Mouse (Mus musculus) forebrain, embryonic 11.5 days (tissue): ENCODE results near the gene Sdha. TPM values are rescaled to one million over a fixed set of nuclear protein-coding genes. Genes with fewer than 3 reads are reported as not detected.
A peak's percentile ranks its signal among the peaks of the same experiment; 100 is the strongest.

Experiments used
- ATAC-seq: fragments of 200-750 bp; cut with Nextera tagmentation; replicated peaks from 2 replicates; pipeline ENCODE4 v1.8.0; 2017; ENCODE audit warnings: moderate TSS enrichment; ENCODE audit not compliant: low FRiP score
- DNase-seq: peaks from one replicate; pipeline ENCODE4 v3.0.0-alpha.2; 2017; ENCODE audit warnings: low spot score
- H3K27ac ChIP-seq: fragments of 300-500 bp; sonication (generic); 2 replicates; pipeline ENCODE4 v1.5.1; 2014; ENCODE audit warnings: low read depth, low read length
- H3K27me3 ChIP-seq: fragments of 300-500 bp; sonication (generic); 2 replicates; pipeline ENCODE4 v1.6.1; 2014; ENCODE audit warnings: mild to moderate bottlenecking, low read length, mixed read lengths; ENCODE audit not compliant: control insufficient read depth, insufficient read depth
- H3K36me3 ChIP-seq: fragments of 300-500 bp; sonication (generic); 2 replicates; pipeline ENCODE4 v1.6.1; 2014; ENCODE audit warnings: mild to moderate bottlenecking, low read length, moderate library complexity, mixed read lengths; ENCODE audit not compliant: control insufficient read depth, insufficient read depth
- H3K4me1 ChIP-seq: fragments of 300-500 bp; sonication (generic); replicated peaks from 2 replicates; pipeline ENCODE4 v1.6.1; 2014; ENCODE audit warnings: low read length, mixed read lengths; ENCODE audit not compliant: control insufficient read depth, insufficient read depth
- H3K4me2 ChIP-seq: fragments of 300-500 bp; sonication (generic); 2 replicates; pipeline ENCODE4 v1.6.1; 2014; ENCODE audit warnings: low read depth, mild to moderate bottlenecking, low read length, moderate library complexity, mixed read lengths; ENCODE audit not compliant: severe bottlenecking
- H3K4me3 ChIP-seq: fragments of 300-500 bp; sonication (generic); 2 replicates; pipeline ENCODE4 v1.5.1; 2014; ENCODE audit warnings: low read depth, low read length
- H3K9ac ChIP-seq: fragments of 300-500 bp; sonication (generic); 2 replicates; pipeline ENCODE4 v1.6.1; 2014; ENCODE audit warnings: low read length
- H3K9me3 ChIP-seq: fragments of 300-500 bp; sonication (generic); 2 replicates; pipeline ENCODE4 v1.6.1; 2016; ENCODE audit warnings: low read length, mixed read lengths; ENCODE audit not compliant: control insufficient read depth
- WGBS: fragments of 180-500 bp; shearing (Covaris S2); extraction: QIAGEN DNeasy Blood & Tissue Kit; methylation state at CpG from one replicate; pipeline ENCODE4 v1.1.7; 2014; 5-methylcytosine and 5-hydroxymethylcytosine counted together
- polyA plus RNA-seq: library from polyadenylated mRNA; unstranded; fragments of >200 nt; fragmentation: Nextera tagmentation; extraction: Ambion mirVana; gene quantifications from 2 replicates; pipeline ENCODE4 v1.2.1, GENCODE M21; 2014

Sdha gene
- polyA plus RNA-seq, 1 experiment from 2014 or later = 249 TPM

GRCm38 (mm10) chr13:74363176-74363858, 13.2 kb upstream of the Sdha start:
- H3K9me3 ChIP-seq = no peaks in the 10 kb centered on the region
- H3K9ac ChIP-seq = no peak overlapping the region
- ATAC-seq (0 out of 2 replicates have a peak, but pooled peaks have one; percentile 43), DNase-seq (no peak)
- H3K27me3 ChIP-seq = no peaks in the 10 kb centered on the region
- no peak overlapping the region for H3K4me2 ChIP-seq
- 95% methylated on average over 13 of the region's 13 CpGs for WGBS
- no peak overlapping the region for H3K27ac ChIP-seq
- no peaks in the 10 kb centered on the region for H3K4me1 ChIP-seq
- no peak overlapping the region for H3K4me3 ChIP-seq
- no peaks in the 10 kb centered on the region; the same call in 1 of the 2 replicates for H3K36me3 ChIP-seq

- ATAC-seq = 0 out of 2 replicates have a peak, but pooled peaks have one; percentile 25
- H3K9me3 ChIP-seq = no peaks in the 10 kb centered on the region
- no peak overlapping the region for H3K9ac ChIP-seq
- H3K27ac ChIP-seq = no peak overlapping the region
- no peaks in the 10 kb centered on the region for H3K4me1 ChIP-seq
- no peak overlapping the region for H3K4me2 ChIP-seq
- DNase-seq = no peak
- 81% methylated on average over 2 of the region's 2 CpGs for WGBS
- H3K27me3 ChIP-seq = no peaks in the 10 kb centered on the region
- no peaks in the 10 kb centered on the region; the same call in 1 of the 2 replicates for H3K36me3 ChIP-seq
- H3K4me3 ChIP-seq = no peak overlapping the region
Observed at GRCm38 (mm10) chr13:74362218-74362617, 12.1 kb upstream of the Sdha start.

- Histone ChIP-seq H3K9me3 (no peaks in the 10 kb centered on the region), H3K27me3 (no peaks in the 10 kb centered on the region), H3K36me3 (no peaks in the 10 kb centered on the region; the same call in 1 of the 2 replicates), H3K4me2 (no peak overlapping the region), H3K4me1 (no peaks in the 10 kb centered on the region), H3K4me3 (no peak overlapping the region), H3K9ac (no peak overlapping the region), H3K27ac (no peak overlapping the region)
- ATAC-seq = no peak
- WGBS = 95% methylated on average over 13 of the region's 13 CpGs
- DNase-seq = no peak
Observed at GRCm38 (mm10) chr13:74356491-74356890, 6.4 kb upstream of the Sdha start.

GRCm38 (mm10) chr13:74350435-74350906, 391 bp upstream of the Sdha start:
- ATAC-seq = no peak
- no peaks in the 10 kb centered on the region for H3K36me3 ChIP-seq
- 2% methylated on average over 15 of the region's 15 CpGs for WGBS

GRCm38 (mm10) chr13:74341036-74341435, 9.0 kb downstream of the Sdha start:
- H3K4me3 ChIP-seq = no peak overlapping the region
- 53% methylated on average over 3 of the region's 3 CpGs for WGBS
- no peak overlapping the region for H3K4me2 ChIP-seq
- no peaks in the 10 kb centered on the region for H3K4me1 ChIP-seq
- no peak overlapping the region for H3K27ac ChIP-seq
- no peak for DNase-seq
- H3K36me3 ChIP-seq = peaks cover 6% of the 10 kb centered on the region
- no peaks in the 10 kb centered on the region for H3K27me3 ChIP-seq
- no peak for ATAC-seq
- H3K9me3 ChIP-seq = no peaks in the 10 kb centered on the region
- no peak overlapping the region for H3K9ac ChIP-seq

More at GRCm38 (mm10) chr13:74350435-74350906, 391 bp upstream of the Sdha start:
- H3K9me3 ChIP-seq = no peaks in the 10 kb centered on the region
- H3K27ac ChIP-seq = no peak overlapping the region
- no peaks in the 10 kb centered on the region for H3K27me3 ChIP-seq
- H3K4me2 ChIP-seq = peak overlapping the region; percentile 82
- H3K4me1 ChIP-seq = peaks cover 2% of the 10 kb centered on the region; the same call in 1 of the 2 replicates
- DNase-seq = no peak
- peak overlapping the region; percentile 73 for H3K9ac ChIP-seq
- H3K4me3 ChIP-seq = peak overlapping the region; percentile 61

GRCm38 (mm10) chr13:74329321-74329720, 20.8 kb downstream of the Sdha start:
- Histone ChIP-seq H3K9ac (no peak overlapping the region), H3K4me2 (no peak overlapping the region), H3K36me3 (peaks cover 9% of the 10 kb centered on the region; the same call in 1 of the 2 replicates), H3K27ac (no peak overlapping the region), H3K27me3 (no peaks in the 10 kb centered on the region), H3K4me3 (no peak overlapping the region), H3K4me1 (no peaks in the 10 kb centered on the region), H3K9me3 (no peaks in the 10 kb centered on the region)
- DNase-seq (no peak), ATAC-seq (no peak)

GRCm38 (mm10) chr13:74317170-74317849, 32.8 kb downstream of the Sdha start, which contains the start of gene Pdcd6:
Gene Pdcd6, minus strand, starts transcription at chr13:74317580.
- Histone ChIP-seq H3K4me2 (peak within 1 kb of the TSS; percentile 54), H3K9ac (peak within 1 kb of the TSS; percentile 79), H3K27ac (no peak within 1 kb of the TSS), H3K9me3 (no peaks in the 10 kb centered on the region), H3K4me1 (no peaks in the 10 kb centered on the region), H3K27me3 (no peaks in the 10 kb centered on the region), H3K4me3 (peak within 1 kb of the TSS; percentile 84), H3K36me3 (peaks cover 4% of the 10 kb centered on the region; the same call in 1 of the 2 replicates)
- DNase-seq (peak; percentile 94), ATAC-seq (peak; percentile 99)
- WGBS = under 1% methylated on average over 36 of the region's 36 CpGs

- Histone ChIP-seq H3K9ac (peak overlapping the region; percentile 79), H3K4me1 (no peaks in the 10 kb centered on the region), H3K36me3 (peaks cover 1% of the 10 kb centered on the region; the same call in 1 of the 2 replicates), H3K27me3 (no peaks in the 10 kb centered on the region), H3K4me2 (peak overlapping the region; percentile 54), H3K27ac (no peak overlapping the region), H3K9me3 (no peaks in the 10 kb centered on the region), H3K4me3 (peak overlapping the region; percentile 84)
- 3% methylated on average over 15 of the region's 15 CpGs for WGBS
- ATAC-seq (no peak; the same call in 1 of the 2 replicates), DNase-seq (no peak)
Observed at GRCm38 (mm10) chr13:74316789-74317169, 33.3 kb downstream of the Sdha start.
